Mouse (Mus musculus): ENCODE measurements at regions not wholly inside any gene's neighbourhood (a gene's known extent, or its start where the extent isn't known, plus 50 kb on each side); places are given as distances from the start of the nearest gene placed in this dataset.

DNA sequence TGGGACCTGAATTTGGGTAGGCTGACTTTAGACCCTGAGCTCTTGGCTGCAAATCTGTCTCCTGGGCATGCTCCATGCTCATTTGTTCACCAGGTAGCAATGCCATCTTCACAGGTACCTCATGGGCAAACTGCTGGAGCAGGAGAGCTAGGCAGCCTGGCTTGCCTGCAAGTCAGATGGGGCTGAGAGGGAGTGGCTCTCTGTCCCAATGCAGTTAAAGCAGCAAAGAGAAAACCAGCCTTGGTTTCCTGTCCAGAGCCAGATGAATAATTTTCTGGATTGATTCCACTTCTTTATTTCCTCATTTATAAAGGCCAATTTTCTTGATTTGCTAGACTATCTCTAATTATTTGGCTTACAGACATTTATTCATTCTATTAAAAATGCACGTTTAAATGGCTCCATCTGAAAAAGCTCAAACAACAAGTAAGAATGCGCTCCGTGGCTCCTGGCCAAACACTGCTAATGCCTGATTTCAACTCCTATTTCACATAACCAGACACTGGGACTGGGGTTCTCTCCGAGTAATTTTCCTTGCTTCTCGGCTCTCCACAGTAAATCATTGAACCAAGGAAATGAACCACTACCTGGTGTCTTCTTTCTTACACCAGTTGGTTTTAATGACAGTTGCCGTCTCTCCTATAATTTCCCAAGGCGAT, 60.5 kb downstream of the Rsl24d1 start:
- Histone ChIP-seq H3K9me3 (ENCODE audit: control insufficient read depth, low read length) (peaks cover 4% of the 10 kb centered on the region; the same call in 1 of the 2 replicates), H3K27me3 (ENCODE audit: control insufficient read depth, insufficient read depth, low read length) (no peaks in the 10 kb centered on the region), H3K4me2 (replicated peaks; ENCODE audit: low read depth, low read length, severe bottlenecking) (no peak overlapping the region), H3K9ac (ENCODE audit: low read depth, low read length, severe bottlenecking) (no peak overlapping the region), H3K27ac (replicated peaks; ENCODE audit: low read depth, low read length) (no peak overlapping the region), H3K4me3 (replicated peaks; ENCODE audit: low read length) (no peak overlapping the region), H3K36me3 (ENCODE audit: control insufficient read depth, insufficient read depth, low read length) (no peaks in the 10 kb centered on the region), H3K4me1 (ENCODE audit: control insufficient read depth, insufficient read depth, low read length) (no peaks in the 10 kb centered on the region; the same call in 1 of the 2 replicates)
- TF ChIP-seq POLR2A (IDR thresholded peaks at IDR 0.05; ENCODE audit: borderline replicate concordance, extremely low read depth, insufficient read depth, insufficient read length), result no peak
- DNase-seq (ENCODE audit: low spot score) (peak; percentile 72), ATAC-seq (ENCODE audit: low FRiP score, low read depth) (no peak)
- WGBS, result 58% methylated on average over 7 of the region's 7 CpGs

DNA sequence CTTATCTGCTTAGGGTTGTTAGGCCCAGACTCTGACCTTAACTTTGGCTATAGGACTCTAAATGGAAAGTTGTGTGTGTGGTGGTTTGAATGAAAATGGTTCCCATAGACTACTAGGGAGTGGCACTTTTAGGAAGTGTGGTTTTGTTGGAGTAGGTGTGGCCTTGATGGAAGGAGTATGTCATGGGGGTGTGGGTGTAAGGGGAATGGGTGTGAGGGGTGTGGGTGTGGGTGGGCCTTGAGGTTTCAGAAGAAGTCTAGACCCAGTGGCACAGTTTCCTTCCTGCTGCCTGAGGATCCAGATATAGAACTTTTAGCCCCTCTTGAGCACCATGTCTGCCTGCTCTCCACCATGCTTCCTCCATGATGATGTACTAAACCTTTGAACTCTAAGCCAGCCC, 63.4 kb downstream of the Rsl24d1 start:
- DNase-seq (ENCODE audit: low spot score), result no peak
- H3K9ac ChIP-seq (ENCODE audit: low read depth, low read length, severe bottlenecking), result no peak overlapping the region
- H3K4me1 ChIP-seq (ENCODE audit: control insufficient read depth, insufficient read depth, low read length), result no peaks in the 10 kb centered on the region; the same call in 1 of the 2 replicates
- H3K4me3 ChIP-seq (replicated peaks; ENCODE audit: low read length), result no peak overlapping the region
- no peaks in the 10 kb centered on the region for H3K36me3 ChIP-seq (ENCODE audit: control insufficient read depth, insufficient read depth, low read length)
- H3K27me3 ChIP-seq (ENCODE audit: control insufficient read depth, insufficient read depth, low read length), result no peaks in the 10 kb centered on the region
- H3K9me3 ChIP-seq (ENCODE audit: control insufficient read depth, low read length), result no peaks in the 10 kb centered on the region
- no peak overlapping the region for H3K27ac ChIP-seq (replicated peaks; ENCODE audit: low read depth, low read length)
- no peak for TF ChIP-seq POLR2A (IDR thresholded peaks at IDR 0.05; ENCODE audit: borderline replicate concordance, extremely low read depth, insufficient read depth, insufficient read length)
- no peak for ATAC-seq (ENCODE audit: low FRiP score, low read depth)
- H3K4me2 ChIP-seq (replicated peaks; ENCODE audit: low read depth, low read length, severe bottlenecking), result no peak overlapping the region

DNA sequence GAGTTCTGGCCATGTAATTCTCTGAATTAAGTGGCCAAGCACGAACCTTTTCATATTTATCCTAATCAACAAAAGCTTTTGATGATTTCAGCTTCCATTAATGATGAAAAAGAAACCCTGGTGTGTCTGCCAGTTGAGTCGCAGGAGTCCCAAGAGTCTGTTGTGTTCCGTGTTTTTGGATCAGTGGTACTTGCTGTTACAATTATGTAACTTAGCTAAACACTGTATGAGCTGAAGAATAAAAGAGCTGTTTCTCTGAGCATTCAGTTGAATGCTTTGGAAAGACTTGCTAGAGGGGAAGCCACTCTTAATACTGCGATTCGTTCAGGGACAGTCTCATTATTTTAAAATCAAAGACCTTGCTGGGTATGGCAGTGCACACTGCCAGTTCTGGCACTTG, 70.1 kb downstream of the Rsl24d1 start:
- TF ChIP-seq POLR2A (IDR thresholded peaks at IDR 0.05; ENCODE audit: borderline replicate concordance, extremely low read depth, insufficient read depth, insufficient read length), result no peak
- H3K4me3 ChIP-seq (replicated peaks; ENCODE audit: low read length), result no peak overlapping the region
- no peaks in the 10 kb centered on the region for H3K4me1 ChIP-seq (ENCODE audit: control insufficient read depth, insufficient read depth, low read length)
- H3K27me3 ChIP-seq (ENCODE audit: control insufficient read depth, insufficient read depth, low read length), result no peaks in the 10 kb centered on the region
- no peak overlapping the region for H3K4me2 ChIP-seq (replicated peaks; ENCODE audit: low read depth, low read length, severe bottlenecking)
- WGBS, result 84% methylated on average over 5 of the region's 5 CpGs
- no peak for ATAC-seq (ENCODE audit: low FRiP score, low read depth)
- DNase-seq (ENCODE audit: low spot score), result no peak
- no peak overlapping the region for H3K9ac ChIP-seq (ENCODE audit: low read depth, low read length, severe bottlenecking)
- H3K9me3 ChIP-seq (ENCODE audit: control insufficient read depth, low read length), result no peaks in the 10 kb centered on the region
- H3K27ac ChIP-seq (replicated peaks; ENCODE audit: low read depth, low read length), result no peak overlapping the region
- no peaks in the 10 kb centered on the region for H3K36me3 ChIP-seq (ENCODE audit: control insufficient read depth, insufficient read depth, low read length)

DNA sequence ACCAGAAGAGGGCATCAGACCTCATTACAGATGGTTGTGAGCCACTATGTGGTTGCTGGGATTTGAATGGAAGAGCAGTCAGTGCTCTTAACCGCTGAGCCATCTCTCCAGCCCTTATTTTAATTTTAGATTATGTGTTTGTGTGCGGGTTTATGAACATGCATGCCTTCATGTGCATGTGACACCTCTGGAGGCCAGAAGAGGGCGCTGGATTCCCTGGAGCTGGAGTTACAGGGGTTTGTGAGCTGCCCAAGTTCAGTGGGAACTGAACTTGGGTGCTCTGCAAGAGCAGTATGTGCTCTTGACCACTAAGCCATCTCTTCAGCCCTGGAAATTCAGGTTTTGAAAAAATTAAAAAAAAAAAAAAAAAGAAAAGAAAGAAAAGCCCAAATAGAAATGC, 71.7 kb downstream of the Rsl24d1 start:
- TF ChIP-seq POLR2A (IDR thresholded peaks at IDR 0.05; ENCODE audit: borderline replicate concordance, extremely low read depth, insufficient read depth, insufficient read length), result no peak
- DNase-seq (ENCODE audit: low spot score) (no peak), ATAC-seq (ENCODE audit: low FRiP score, low read depth) (no peak)
- H3K4me3 ChIP-seq (replicated peaks; ENCODE audit: low read length), result no peak overlapping the region
- H3K9me3 ChIP-seq (ENCODE audit: control insufficient read depth, low read length), result no peaks in the 10 kb centered on the region
- no peak overlapping the region for H3K9ac ChIP-seq (ENCODE audit: low read depth, low read length, severe bottlenecking)
- H3K27me3 ChIP-seq (ENCODE audit: control insufficient read depth, insufficient read depth, low read length), result no peaks in the 10 kb centered on the region
- H3K36me3 ChIP-seq (ENCODE audit: control insufficient read depth, insufficient read depth, low read length), result no peaks in the 10 kb centered on the region
- no peaks in the 10 kb centered on the region for H3K4me1 ChIP-seq (ENCODE audit: control insufficient read depth, insufficient read depth, low read length)
- 41% methylated on average over 3 of the region's 3 CpGs for WGBS
- no peak overlapping the region for H3K27ac ChIP-seq (replicated peaks; ENCODE audit: low read depth, low read length)
- no peak overlapping the region for H3K4me2 ChIP-seq (replicated peaks; ENCODE audit: low read depth, low read length, severe bottlenecking)

DNA sequence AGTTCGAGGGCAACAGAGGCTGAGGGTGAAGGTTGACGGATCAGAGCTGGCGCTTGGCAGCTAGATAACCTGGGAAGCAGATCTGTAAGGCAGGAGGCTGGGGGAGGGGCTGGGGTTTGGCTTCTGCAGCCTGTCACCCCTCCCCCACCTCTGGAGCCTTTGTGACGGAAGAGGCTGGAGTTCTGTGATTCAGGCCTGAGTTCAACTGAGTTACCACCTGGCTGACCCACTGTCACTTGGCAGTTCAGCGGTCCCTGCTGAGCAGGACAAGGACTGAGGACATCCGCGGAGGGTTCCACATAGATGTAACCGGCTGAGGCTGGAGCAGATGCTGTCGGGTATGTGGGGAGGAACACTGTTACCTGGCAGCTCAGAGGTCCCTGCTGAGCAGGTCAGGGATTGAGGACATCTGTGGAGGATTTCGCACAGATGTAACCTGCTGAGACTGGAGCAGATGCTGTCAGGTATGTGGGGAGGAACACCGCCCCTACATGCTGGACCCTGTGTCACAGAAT, 79.1 kb downstream of the Rsl24d1 start:
- no peak for ATAC-seq (ENCODE audit: low FRiP score, low read depth)
- Histone ChIP-seq H3K27me3 (ENCODE audit: control insufficient read depth, insufficient read depth, low read length) (no peaks in the 10 kb centered on the region), H3K4me3 (replicated peaks; ENCODE audit: low read length) (no peak overlapping the region), H3K4me1 (ENCODE audit: control insufficient read depth, insufficient read depth, low read length) (0 out of 2 replicates have a peak, but pooled peaks cover 4% of the 10 kb centered on the region), H3K27ac (replicated peaks; ENCODE audit: low read depth, low read length) (no peak overlapping the region), H3K9me3 (ENCODE audit: control insufficient read depth, low read length) (no peaks in the 10 kb centered on the region), H3K9ac (ENCODE audit: low read depth, low read length, severe bottlenecking) (no peak overlapping the region; the same call in 1 of the 2 replicates), H3K4me2 (replicated peaks; ENCODE audit: low read depth, low read length, severe bottlenecking) (no peak overlapping the region), H3K36me3 (ENCODE audit: control insufficient read depth, insufficient read depth, low read length) (no peaks in the 10 kb centered on the region)
- WGBS, result 18% methylated on average over 11 of the region's 11 CpGs
- DNase-seq (ENCODE audit: low spot score), result no peak
- no peak for TF ChIP-seq POLR2A (IDR thresholded peaks at IDR 0.05; ENCODE audit: borderline replicate concordance, extremely low read depth, insufficient read depth, insufficient read length)
